ENCODE assay signal across 12 mouse cellular contexts in genomic region chr9:61069553-61070314, GRCm38 (mm10).
A peak's percentile ranks its signal among the peaks of the same experiment; 100 is the strongest.
DNase-seq lines count a peak whose midpoint lies in the region; ATAC-seq lines count a peak whose summit lies in the region.
"Had no signal": no experiment of that assay in that cellular context is flagged by ENCODE, and none has a peak within 500 bp of the region (broad histone marks: within the 10 kb centered on the region; RNA-seq: fewer than 3 reads in every experiment).

No protein-coding gene starts in this region.

- no peak for DNase-seq in forebrain, embryonic 10.5 days (ENCODE audit: extremely low spot score, low spot score)
- DNase-seq in hindbrain, embryonic 11.5 days (ENCODE audit: low spot score) = no peak
- no peak for DNase-seq in ovary, postnatal 14 days (ENCODE audit: low spot score)
- no peak for DNase-seq in kidney, postnatal 10 days
- no peak for DNase-seq in adrenal gland, adult 2 months
- DNase-seq: heart, postnatal 14 days; lung, postnatal 4 days; thymus, postnatal 36 days had no signal

- 0 out of 2 replicates have a peak overlapping the region, but pooled peaks have one; percentile 51 for H3K27ac ChIP-seq in forebrain, embryonic 10.5 days
- H3K27ac ChIP-seq in forebrain, embryonic 15.5 days (replicated peaks) = no peak overlapping the region
- H3K27ac ChIP-seq in hindbrain, embryonic 11.5 days (ENCODE audit: low read depth, low read length) = peak overlapping the region; percentile 66
- H3K27ac ChIP-seq in midbrain, embryonic 15.5 days = peak overlapping the region; percentile 57
- H3K27ac ChIP-seq: limb, embryonic 15.5 days had no signal

- H3K4me1 ChIP-seq in forebrain, embryonic 10.5 days = peaks cover 40% of the 10 kb centered on the region
- H3K4me1 ChIP-seq in forebrain, embryonic 15.5 days = peaks cover 26% of the 10 kb centered on the region
- no peaks in the 10 kb centered on the region; the same call in 1 of the 2 replicates for H3K4me1 ChIP-seq in hindbrain, embryonic 11.5 days (replicated peaks; ENCODE audit: control insufficient read depth, insufficient read depth, low read length)
- peaks cover 18% of the 10 kb centered on the region for H3K4me1 ChIP-seq in midbrain, embryonic 15.5 days

- no peak overlapping the region for H3K4me2 ChIP-seq in forebrain, embryonic 15.5 days (replicated peaks)
- no peak overlapping the region for H3K4me2 ChIP-seq in hindbrain, embryonic 11.5 days (replicated peaks; ENCODE audit: low read depth, low read length)
- no peak overlapping the region for H3K4me2 ChIP-seq in midbrain, embryonic 15.5 days
- H3K4me2 ChIP-seq: limb, embryonic 15.5 days had no signal

- peaks cover 95% of the 10 kb centered on the region for H3K27me3 ChIP-seq in forebrain, embryonic 10.5 days (ENCODE audit: poor library complexity, severe bottlenecking)
- no peaks in the 10 kb centered on the region for H3K27me3 ChIP-seq in forebrain, embryonic 15.5 days
- no peaks in the 10 kb centered on the region; the same call in 1 of the 2 replicates for H3K27me3 ChIP-seq in hindbrain, embryonic 11.5 days (ENCODE audit: control insufficient read depth, insufficient read depth, low read length)
- H3K27me3 ChIP-seq in midbrain, embryonic 15.5 days (replicated peaks) = no peaks in the 10 kb centered on the region

- no peak overlapping the region for H3K4me3 ChIP-seq in forebrain, embryonic 10.5 days
- H3K4me3 ChIP-seq in forebrain, embryonic 15.5 days = no peak overlapping the region
- no peak overlapping the region for H3K4me3 ChIP-seq in hindbrain, embryonic 11.5 days (ENCODE audit: low read depth, low read length)
- H3K4me3 ChIP-seq in midbrain, embryonic 15.5 days = no peak overlapping the region
- H3K4me3 ChIP-seq: limb, embryonic 15.5 days had no signal

- 39% methylated on average over 13 of the region's 13 CpGs for WGBS in forebrain, embryonic 10.5 days
- WGBS in forebrain, embryonic 15.5 days = 42% methylated on average over 13 of the region's 13 CpGs
- 25% methylated on average over 13 of the region's 13 CpGs for WGBS in hindbrain, embryonic 11.5 days
- WGBS in midbrain, embryonic 15.5 days = 24% methylated on average over 13 of the region's 13 CpGs

- no peaks in the 10 kb centered on the region for H3K9me3 ChIP-seq in forebrain, embryonic 10.5 days
- H3K9me3 ChIP-seq in forebrain, embryonic 15.5 days = no peaks in the 10 kb centered on the region
- no peaks in the 10 kb centered on the region for H3K9me3 ChIP-seq in hindbrain, embryonic 11.5 days (ENCODE audit: control insufficient read depth, low read length)
- no peaks in the 10 kb centered on the region for H3K9me3 ChIP-seq in midbrain, embryonic 15.5 days
- H3K9me3 ChIP-seq: limb, embryonic 15.5 days had no signal

- ATAC-seq in forebrain, embryonic 15.5 days (replicated peaks) = no peak
- ATAC-seq in CD4-positive, CD25-positive, alpha-beta regulatory T cell, adult 4 months = peak; percentile 34
- ATAC-seq in hindbrain, embryonic 11.5 days (ENCODE audit: low FRiP score) = no peak
- no peak for ATAC-seq in midbrain, embryonic 15.5 days (replicated peaks)

- H3K9ac ChIP-seq in forebrain, embryonic 15.5 days (replicated peaks) = no peak overlapping the region
- no peak overlapping the region for H3K9ac ChIP-seq in hindbrain, embryonic 11.5 days (ENCODE audit: low read depth, low read length)
- no peak overlapping the region for H3K9ac ChIP-seq in midbrain, embryonic 15.5 days
- H3K9ac ChIP-seq: limb, embryonic 15.5 days had no signal

- no peaks in the 10 kb centered on the region for H3K36me3 ChIP-seq in forebrain, embryonic 10.5 days (replicated peaks)
- no peaks in the 10 kb centered on the region for H3K36me3 ChIP-seq in forebrain, embryonic 15.5 days
- H3K36me3 ChIP-seq in hindbrain, embryonic 11.5 days (ENCODE audit: control insufficient read depth, insufficient read depth, low read length) = no peaks in the 10 kb centered on the region
- no peaks in the 10 kb centered on the region for H3K36me3 ChIP-seq in midbrain, embryonic 15.5 days (replicated peaks)
- H3K36me3 ChIP-seq: limb, embryonic 15.5 days had no signal
